Mouse (Mus musculus) bone marrow, adult 2 months (tissue): ENCODE results near the gene Cep89.

Experiments
- CTCF ChIP-seq: fragments of 200-500 bp; IDR thresholded peaks from 2 replicates; pipeline ENCODE4 v1.5.1; 2011; ENCODE audit warnings: low read length, control low read depth; ENCODE audit not compliant: control insufficient read depth, insufficient read depth
- POLR2A ChIP-seq: fragments of 200-500 bp; IDR thresholded peaks from 2 replicates; pipeline ENCODE4 v1.6.1; 2011; ENCODE audit warnings: low read depth, mild to moderate bottlenecking, control low read depth, low read length, borderline replicate concordance; ENCODE audit not compliant: control insufficient read depth

DNA sequence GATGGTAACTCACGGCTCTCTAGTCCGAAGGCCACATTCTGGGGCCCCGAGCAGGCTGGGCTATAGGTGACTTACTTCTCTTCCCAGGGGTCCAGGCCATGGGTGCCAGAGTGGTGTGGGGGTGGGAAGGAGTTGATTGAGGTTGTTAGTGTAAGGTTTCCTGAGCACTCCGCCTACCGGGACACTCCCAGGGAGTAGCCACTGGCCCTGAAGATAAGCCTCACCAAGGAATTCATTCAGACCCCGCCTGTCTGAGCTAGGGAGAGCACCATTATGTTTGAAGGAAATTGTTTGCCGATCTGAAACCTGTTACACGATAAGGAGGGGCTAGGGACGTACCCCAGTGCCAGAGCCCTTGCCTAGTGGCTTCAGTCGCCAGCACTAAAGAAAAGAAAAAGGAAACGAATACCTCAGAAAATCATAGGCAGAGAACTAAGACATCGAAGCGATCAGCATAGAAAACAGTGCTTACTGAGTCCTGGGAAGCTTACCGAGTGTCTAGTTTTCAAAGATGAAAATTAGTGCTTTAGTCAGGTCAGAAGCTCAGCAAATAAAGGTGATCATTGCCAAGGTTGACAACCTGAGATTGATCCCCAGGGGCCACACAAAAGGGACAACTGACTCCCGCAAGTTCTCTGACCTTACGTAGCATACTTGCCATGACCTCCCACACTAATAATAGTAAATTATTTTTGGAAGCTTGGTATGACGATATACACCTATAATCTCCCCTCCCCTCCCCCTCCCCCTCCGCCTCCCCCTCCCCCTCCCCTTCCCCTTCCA, 48.7 kb upstream of the Cep89 start:
- TF ChIP-seq POLR2A (no peak), CTCF (no peak)
